Mouse (Mus musculus): ENCODE results near the gene Ykt6.
"Not testable (repeated sequence)": the region's sequence is repeated elsewhere in the genome, so short reads cannot be mapped to it uniquely, and the experiment has no call there.

Gene Ykt6

GRCm38 (mm10) chr11:5955546-5956276 is at the start of gene Ykt6:
Gene Ykt6, plus strand, starts transcription at chr11:5955693.
- peak; percentile 94 for DNase-seq (ENCODE audit: low read depth)

- no peak for DNase-seq (ENCODE audit: low read depth)
These were observed 49.5 kb upstream of the Ykt6 start for GRCm38 (mm10) chr11:5905778-5906518.

GRCm38 (mm10) chr11:5907096-5907495 is 48.4 kb upstream of the Ykt6 start:
- DNase-seq (ENCODE audit: low read depth) = no peak

GRCm38 (mm10) chr11:5908642-5909041 is 46.9 kb upstream of the Ykt6 start:
- DNase-seq (ENCODE audit: low read depth) = no peak

GRCm38 (mm10) chr11:5912635-5913034 is 42.9 kb upstream of the Ykt6 start:
- peak; percentile 52 for DNase-seq (ENCODE audit: low read depth)

- DNase-seq (ENCODE audit: low read depth) = no peak
These were observed 42.2 kb upstream of the Ykt6 start for GRCm38 (mm10) chr11:5913256-5913655.

- DNase-seq (ENCODE audit: low read depth) = no peak
These were observed 41.6 kb upstream of the Ykt6 start for GRCm38 (mm10) chr11:5913936-5914335.

- no peak for DNase-seq (ENCODE audit: low read depth)
These were observed 40.6 kb upstream of the Ykt6 start for GRCm38 (mm10) chr11:5914940-5915339.

GRCm38 (mm10) chr11:5915429-5916177 is 39.9 kb upstream of the Ykt6 start:
- DNase-seq (ENCODE audit: low read depth) = no peak

GRCm38 (mm10) chr11:5916178-5916548 is 39.3 kb upstream of the Ykt6 start:
- DNase-seq (ENCODE audit: low read depth) = no peak

- no peak for DNase-seq (ENCODE audit: low read depth)
These were observed 37.4 kb upstream of the Ykt6 start for GRCm38 (mm10) chr11:5918111-5918510.

GRCm38 (mm10) chr11:5919606-5920005 is 35.9 kb upstream of the Ykt6 start:
- DNase-seq (ENCODE audit: low read depth) = no peak

GRCm38 (mm10) chr11:5920323-5920960 is 35.1 kb upstream of the Ykt6 start:
- DNase-seq (ENCODE audit: low read depth) = no peak

- no peak for DNase-seq (ENCODE audit: low read depth)
These were observed 30.8 kb upstream of the Ykt6 start for GRCm38 (mm10) chr11:5924699-5925098.

GRCm38 (mm10) chr11:5926696-5927220 is 28.7 kb upstream of the Ykt6 start:
- no peak for DNase-seq (ENCODE audit: low read depth)

- no peak for DNase-seq (ENCODE audit: low read depth)
These were observed 24.9 kb upstream of the Ykt6 start for GRCm38 (mm10) chr11:5930578-5930977.

- not testable (repeated sequence) for DNase-seq (ENCODE audit: low read depth)
These were observed 23.5 kb upstream of the Ykt6 start for GRCm38 (mm10) chr11:5931947-5932346.

- DNase-seq (ENCODE audit: low read depth) = not testable (repeated sequence)
These were observed 21.0 kb upstream of the Ykt6 start for GRCm38 (mm10) chr11:5934531-5934930.

GRCm38 (mm10) chr11:5942966-5943365 is 12.5 kb upstream of the Ykt6 start:
- DNase-seq (ENCODE audit: low read depth) = no peak

- no peak for DNase-seq (ENCODE audit: low read depth)
These were observed 10.4 kb upstream of the Ykt6 start for GRCm38 (mm10) chr11:5945096-5945495.

GRCm38 (mm10) chr11:5947796-5948195 is 7.7 kb upstream of the Ykt6 start:
- DNase-seq (ENCODE audit: low read depth) = no peak

Measured in c-Kit-positive CD71-negative TER-119-negative erythroid progenitor cells, embryonic 14.5 days (primary cell).